In the genomic region with DNA sequence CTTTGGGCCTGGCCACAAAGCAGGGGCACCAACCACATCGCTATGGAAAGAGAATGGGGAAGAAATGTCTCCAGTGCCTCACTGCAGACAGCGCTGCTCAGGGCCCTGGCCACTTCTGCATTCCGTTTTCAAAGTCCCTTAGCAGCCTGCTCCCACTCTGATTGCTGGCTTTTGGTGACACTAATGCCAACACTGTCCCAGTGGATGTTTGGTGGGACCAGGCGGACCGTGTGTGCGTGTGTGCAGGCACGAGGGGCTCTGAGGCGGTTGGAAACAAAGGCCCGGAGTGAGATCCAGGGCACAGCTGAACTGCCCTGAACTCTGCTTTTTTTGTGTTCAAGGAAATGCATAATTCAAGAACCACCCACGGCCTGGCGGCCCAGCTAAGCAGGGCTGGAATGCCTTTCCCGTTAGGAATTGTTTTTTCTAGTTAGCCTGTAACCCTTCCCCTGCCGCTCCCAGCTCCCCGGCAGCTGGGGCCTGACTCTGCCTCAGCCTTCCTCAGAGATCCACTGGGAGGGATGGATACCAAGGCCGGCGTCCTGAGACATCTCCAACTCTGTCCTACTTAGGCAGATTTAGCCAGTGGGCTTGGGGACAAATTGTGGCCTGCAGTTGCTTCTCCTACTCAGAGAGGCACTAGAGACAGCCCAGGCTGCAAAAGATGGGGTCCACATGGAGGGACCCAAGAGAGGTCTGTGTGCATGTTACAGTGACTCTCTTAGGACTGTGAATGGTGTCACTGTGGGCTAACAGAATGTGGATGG, we compare ENCODE assay signal across 7 mouse cellular contexts.
DNase-seq lines count a peak whose midpoint lies in the region; ATAC-seq and TF ChIP-seq lines count a peak whose summit lies in the region.

No protein-coding gene starts in this region.

- H3K9ac ChIP-seq in heart, embryonic 12.5 days, result no peak overlapping the region
- peak overlapping the region; percentile 27; the same call in 1 of the 2 replicates for H3K9ac ChIP-seq in kidney, embryonic 15.5 days
- H3K9ac ChIP-seq in liver, adult 2 months (ENCODE audit: low read depth, low read length), result no peak overlapping the region; the same call in 1 of the 2 replicates
- H3K9ac ChIP-seq in neural tube, embryonic 11.5 days (ENCODE audit: low read length), result peak overlapping the region; percentile 53

- peaks cover 31% of the 10 kb centered on the region; the same call in 1 of the 2 replicates for H3K27me3 ChIP-seq in forebrain, embryonic 10.5 days (ENCODE audit: poor library complexity, severe bottlenecking)
- H3K27me3 ChIP-seq in heart, embryonic 12.5 days (replicated peaks), result no peaks in the 10 kb centered on the region
- H3K27me3 ChIP-seq in kidney, embryonic 15.5 days, result no peaks in the 10 kb centered on the region
- H3K27me3 ChIP-seq in liver, adult 2 months (ENCODE audit: control insufficient read depth, insufficient read depth, low read length), result no peaks in the 10 kb centered on the region
- H3K27me3 ChIP-seq in neural tube, embryonic 11.5 days (ENCODE audit: control insufficient read depth, insufficient read depth, low read length), result no peaks in the 10 kb centered on the region

- ATAC-seq in heart, embryonic 12.5 days (ENCODE audit: insufficient number of reproducible peaks, low FRiP score), result peak; percentile 59; the same call in 1 of the 2 replicates
- peak; percentile 66 for ATAC-seq in kidney, embryonic 15.5 days (replicated peaks; ENCODE audit: low FRiP score)
- ATAC-seq in neural tube, embryonic 11.5 days (ENCODE audit: insufficient read depth, low FRiP score, low TSS enrichment), result peak; percentile 86

- H3K4me1 ChIP-seq in bone marrow, adult 2 months (ENCODE audit: control insufficient read depth, insufficient read depth, low read length), result no peaks in the 10 kb centered on the region; the same call in 1 of the 2 replicates
- H3K4me1 ChIP-seq in forebrain, embryonic 10.5 days, result peaks cover 83% of the 10 kb centered on the region
- peaks cover 61% of the 10 kb centered on the region for H3K4me1 ChIP-seq in heart, embryonic 12.5 days (replicated peaks)
- peaks cover 81% of the 10 kb centered on the region for H3K4me1 ChIP-seq in kidney, embryonic 15.5 days
- H3K4me1 ChIP-seq in liver, adult 2 months (ENCODE audit: control insufficient read depth, insufficient read depth, low read length), result 0 out of 2 replicates have a peak, but pooled peaks cover 5% of the 10 kb centered on the region
- peaks cover 42% of the 10 kb centered on the region for H3K4me1 ChIP-seq in neural tube, embryonic 11.5 days (ENCODE audit: control insufficient read depth, insufficient read depth, low read length)

- H3K36me3 ChIP-seq in forebrain, embryonic 10.5 days (replicated peaks), result no peaks in the 10 kb centered on the region
- H3K36me3 ChIP-seq in heart, embryonic 12.5 days, result no peaks in the 10 kb centered on the region
- H3K36me3 ChIP-seq in kidney, embryonic 15.5 days, result no peaks in the 10 kb centered on the region
- H3K36me3 ChIP-seq in liver, adult 2 months (ENCODE audit: control insufficient read depth, insufficient read depth, low read length), result no peaks in the 10 kb centered on the region
- H3K36me3 ChIP-seq in neural tube, embryonic 11.5 days (ENCODE audit: control insufficient read depth, insufficient read depth, low read length), result no peaks in the 10 kb centered on the region

- no peaks in the 10 kb centered on the region for H3K79me2 ChIP-seq in liver, adult 2 months (ENCODE audit: control insufficient read depth, insufficient read depth, low read length)

- H3K4me2 ChIP-seq in heart, embryonic 12.5 days, result no peak overlapping the region
- no peak overlapping the region; the same call in 1 of the 2 replicates for H3K4me2 ChIP-seq in kidney, embryonic 15.5 days
- no peak overlapping the region for H3K4me2 ChIP-seq in neural tube, embryonic 11.5 days (ENCODE audit: low read depth)

- TF ChIP-seq CTCF in bone marrow, adult 2 months (IDR thresholded peaks at IDR 0.05; ENCODE audit: control insufficient read depth, insufficient read depth, low read length), result no peak
- no peak for TF ChIP-seq CTCF in liver, adult 2 months (IDR thresholded peaks at IDR 0.05; ENCODE audit: low read depth, low read length)

- WGBS in bone marrow, adult 2 months, result 44% methylated on average over 16 of the region's 16 CpGs
- 12% methylated on average over 16 of the region's 16 CpGs for WGBS in forebrain, embryonic 10.5 days
- whole genome bisulfite sequencing in heart, embryonic 12.5 days, result 24% methylated on average over 16 of the region's 16 CpGs
- WGBS in kidney, embryonic 15.5 days, result 7% methylated on average over 16 of the region's 16 CpGs
- WGBS in liver, adult 2 months, result 63% methylated on average over 16 of the region's 16 CpGs
- WGBS in neural tube, embryonic 11.5 days, result 12% methylated on average over 16 of the region's 16 CpGs

- no peak for TF ChIP-seq POLR2A in bone marrow, adult 2 months (IDR thresholded peaks at IDR 0.05; ENCODE audit: borderline replicate concordance, control insufficient read depth, low read depth, low read length)
- TF ChIP-seq POLR2A in liver, adult 2 months (IDR thresholded peaks at IDR 0.05; ENCODE audit: extremely low read depth, insufficient read depth, low read length), result no peak

- H3K9me3 ChIP-seq in forebrain, embryonic 10.5 days, result no peaks in the 10 kb centered on the region
- no peaks in the 10 kb centered on the region for H3K9me3 ChIP-seq in heart, embryonic 12.5 days (replicated peaks)
- no peaks in the 10 kb centered on the region for H3K9me3 ChIP-seq in kidney, embryonic 15.5 days (replicated peaks)
- no peaks in the 10 kb centered on the region for H3K9me3 ChIP-seq in neural tube, embryonic 11.5 days (ENCODE audit: control insufficient read depth, low read length)

- H3K4me3 ChIP-seq in bone marrow, adult 2 months (replicated peaks; ENCODE audit: control insufficient read depth, low read depth, low read length), result no peak overlapping the region
- no peak overlapping the region for H3K4me3 ChIP-seq in forebrain, embryonic 10.5 days
- H3K4me3 ChIP-seq in heart, embryonic 12.5 days, result no peak overlapping the region
- H3K4me3 ChIP-seq in kidney, embryonic 15.5 days (replicated peaks), result no peak overlapping the region
- no peak overlapping the region for H3K4me3 ChIP-seq in liver, adult 2 months (ENCODE audit: insufficient read depth, low read depth, low read length)
- H3K4me3 ChIP-seq in neural tube, embryonic 11.5 days (ENCODE audit: low read depth, low read length), result no peak overlapping the region

- DNase-seq in forebrain, embryonic 10.5 days (ENCODE audit: extremely low spot score, low spot score), result peak; percentile 75
- DNase-seq in liver, adult 2 months (ENCODE audit: extremely low read depth, low read depth, low spot score), result no peak
- DNase-seq in neural tube, embryonic 11.5 days (ENCODE audit: low spot score), result peak; percentile 83
- no peak for DNase-seq in spleen, adult 18-20 months

- H3K27ac ChIP-seq in bone marrow, adult 2 months (ENCODE audit: control insufficient read depth, insufficient read depth, low read depth, low read length, poor library complexity), result peak overlapping the region; percentile 31; the same call in 1 of the 2 replicates
- H3K27ac ChIP-seq in forebrain, embryonic 10.5 days, result peak overlapping the region; percentile 93
- H3K27ac ChIP-seq in heart, embryonic 12.5 days (ENCODE audit: poor library complexity, severe bottlenecking), result peak overlapping the region; percentile 85
- H3K27ac ChIP-seq in kidney, embryonic 15.5 days, result peak overlapping the region; percentile 98
- peak overlapping the region; percentile 70 for H3K27ac ChIP-seq in liver, adult 2 months (replicated peaks; ENCODE audit: insufficient read depth, low read depth, low read length)
- H3K27ac ChIP-seq in neural tube, embryonic 11.5 days (ENCODE audit: low read depth, low read length), result peak overlapping the region; percentile 92

Comparison
In these comparisons a context has a peak if more than half of its experiments do, and no peak if none do; other contexts are left out.
1. H3K27ac ChIP-seq: peak in every context shown above with its lines; median percentile 98 in kidney, embryonic 15.5 days; 93 in forebrain, embryonic 10.5 days; 92 in neural tube, embryonic 11.5 days; 85 in heart, embryonic 12.5 days; 70 in liver, adult 2 months; 31 in bone marrow, adult 2 months.
2. DNase-seq: peak in forebrain, embryonic 10.5 days (single experiment) and neural tube, embryonic 11.5 days (single experiment); none in liver, adult 2 months (single experiment) and spleen, adult 18-20 months (0 of 2).
3. H3K9ac ChIP-seq: peak in kidney, embryonic 15.5 days (single experiment) and neural tube, embryonic 11.5 days (single experiment); none in heart, embryonic 12.5 days (single experiment) and liver, adult 2 months (single experiment).
4. Peak in every context shown above with its lines, with median percentiles within 50 percentile points of each other: ATAC-seq.